Mouse (Mus musculus): ENCODE results near the gene Trim25.

Gene Trim25

DNA sequence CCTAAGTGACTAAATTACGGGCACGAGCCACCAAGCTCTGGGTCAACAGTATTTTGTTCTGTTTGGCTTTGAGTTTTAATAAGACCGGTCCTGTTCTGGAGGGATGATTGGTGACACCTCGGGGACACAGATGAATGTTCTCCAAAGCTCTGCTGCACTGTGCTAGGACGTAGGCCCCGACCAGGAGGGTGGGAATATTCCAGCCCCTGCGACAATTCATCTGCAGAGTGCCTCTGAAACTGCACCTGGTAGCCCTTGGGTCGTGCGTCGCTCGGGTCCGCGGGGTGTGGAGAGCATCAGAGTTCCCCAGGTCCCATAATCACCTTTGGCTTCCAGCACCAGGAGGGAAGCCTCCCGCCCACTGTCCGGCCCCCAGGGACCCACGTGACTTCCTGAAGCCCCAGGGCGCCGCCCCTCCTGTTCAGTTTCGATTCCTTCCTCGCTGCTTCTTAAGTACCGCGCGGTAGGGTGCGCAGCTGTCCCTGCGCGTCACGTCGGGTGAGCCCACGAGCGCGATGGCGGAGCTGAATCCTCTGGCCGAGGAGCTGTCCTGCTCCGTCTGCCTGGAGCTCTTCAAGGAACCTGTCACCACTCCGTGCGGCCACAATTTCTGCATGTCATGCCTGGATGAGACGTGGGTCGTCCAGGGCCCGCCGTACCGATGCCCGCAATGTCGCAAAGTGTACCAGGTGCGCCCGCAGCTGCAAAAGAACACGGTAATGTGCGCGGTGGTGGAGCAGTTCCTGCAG lies at the start of gene Trim25:
TSS of gene Trim25 (plus strand) at position 403 of the 749 bp plus-strand sequence.
- DNase-seq (ENCODE audit: low spot score in 2 of 2), result peak; percentile 87 to 91

- DNase-seq (ENCODE audit: low spot score in 2 of 2), result no peak
Measured at GRCm38 (mm10) chr11:88949802-88950639, 49.2 kb upstream of the Trim25 start.

- no peak for DNase-seq (ENCODE audit: low spot score in 2 of 2)
Measured at GRCm38 (mm10) chr11:88950640-88951250, 48.4 kb upstream of the Trim25 start.

GRCm38 (mm10) chr11:88951576-88951975 lies 47.6 kb upstream of the Trim25 start:
- DNase-seq (ENCODE audit: low spot score in 2 of 2), result no peak

DNA sequence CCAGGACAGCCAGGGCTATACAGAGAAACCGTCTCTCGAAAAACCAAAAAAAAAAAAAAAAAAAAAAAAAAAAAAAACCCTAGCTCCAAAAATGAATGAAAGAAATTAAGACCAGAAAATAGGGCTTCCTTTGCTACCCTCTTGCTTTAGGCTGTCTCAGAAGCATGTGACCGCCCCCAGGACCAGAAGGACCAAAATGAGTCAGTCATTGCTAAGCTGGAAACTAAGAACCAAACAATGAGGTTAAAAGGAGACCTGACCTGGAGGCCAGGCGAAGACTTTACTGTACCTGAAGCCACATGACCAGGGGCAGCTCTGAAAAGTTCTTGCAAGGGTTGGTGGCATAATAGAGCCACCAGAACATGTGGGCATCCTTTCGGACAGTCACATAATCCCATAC lies 47.1 kb upstream of the Trim25 start:
- no peak for DNase-seq (ENCODE audit: low spot score in 2 of 2)

- DNase-seq (ENCODE audit: low spot score in 2 of 2), result no peak
Measured at GRCm38 (mm10) chr11:88953582-88953981, 45.6 kb upstream of the Trim25 start.

- no peak for DNase-seq (ENCODE audit: low spot score in 2 of 2)
Measured at GRCm38 (mm10) chr11:88954803-88955202, 44.4 kb upstream of the Trim25 start.

- peak; percentile 94 to 96 for DNase-seq (ENCODE audit: low spot score in 2 of 2)
Measured at GRCm38 (mm10) chr11:88955217-88955969, 43.8 kb upstream of the Trim25 start, which contains the start of gene Scpep1. Scpep1 (minus strand) TSS chr11:88955465.

- no peak for DNase-seq (ENCODE audit: low spot score in 2 of 2)
Measured at GRCm38 (mm10) chr11:88958851-88959250, 40.3 kb upstream of the Trim25 start.

- DNase-seq (ENCODE audit: low spot score in 2 of 2), result no peak
Measured at GRCm38 (mm10) chr11:88966881-88967361, 32.3 kb upstream of the Trim25 start, which contains the start of gene Elobl. Elobl (minus strand) TSS chr11:88966931.

DNA sequence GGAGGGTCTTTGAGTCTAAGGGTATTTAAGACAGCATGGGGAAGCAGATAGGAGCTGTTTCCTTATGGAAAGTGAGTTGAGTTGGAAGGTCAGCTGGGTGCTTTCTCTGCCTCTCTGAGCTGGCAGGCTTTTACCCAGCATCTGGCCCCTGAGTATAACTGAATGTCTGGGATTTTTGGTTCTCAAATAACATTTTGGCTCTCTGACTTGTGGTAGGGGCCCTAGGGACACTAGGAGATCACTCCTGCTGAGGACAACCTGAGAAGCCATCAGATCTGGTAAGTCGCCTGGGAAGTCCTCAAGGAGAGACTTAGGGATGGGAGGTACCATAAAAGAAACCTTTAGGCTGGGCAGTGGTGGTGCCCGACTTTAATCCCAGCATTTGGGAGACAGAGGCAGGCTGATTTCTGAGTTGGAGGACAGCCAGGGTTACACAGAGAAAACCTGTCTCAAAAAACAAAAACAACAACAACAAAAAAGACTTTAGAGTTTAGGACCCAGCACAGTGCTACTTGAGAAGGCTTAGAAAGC lies 28.9 kb upstream of the Trim25 start, which contains the start of gene Coil:
TSS of gene Coil (plus strand) at position 51 of the 531 bp plus-strand sequence.
- peak; percentile 41 to 72 for DNase-seq (ENCODE audit: low spot score in 2 of 2)

DNA sequence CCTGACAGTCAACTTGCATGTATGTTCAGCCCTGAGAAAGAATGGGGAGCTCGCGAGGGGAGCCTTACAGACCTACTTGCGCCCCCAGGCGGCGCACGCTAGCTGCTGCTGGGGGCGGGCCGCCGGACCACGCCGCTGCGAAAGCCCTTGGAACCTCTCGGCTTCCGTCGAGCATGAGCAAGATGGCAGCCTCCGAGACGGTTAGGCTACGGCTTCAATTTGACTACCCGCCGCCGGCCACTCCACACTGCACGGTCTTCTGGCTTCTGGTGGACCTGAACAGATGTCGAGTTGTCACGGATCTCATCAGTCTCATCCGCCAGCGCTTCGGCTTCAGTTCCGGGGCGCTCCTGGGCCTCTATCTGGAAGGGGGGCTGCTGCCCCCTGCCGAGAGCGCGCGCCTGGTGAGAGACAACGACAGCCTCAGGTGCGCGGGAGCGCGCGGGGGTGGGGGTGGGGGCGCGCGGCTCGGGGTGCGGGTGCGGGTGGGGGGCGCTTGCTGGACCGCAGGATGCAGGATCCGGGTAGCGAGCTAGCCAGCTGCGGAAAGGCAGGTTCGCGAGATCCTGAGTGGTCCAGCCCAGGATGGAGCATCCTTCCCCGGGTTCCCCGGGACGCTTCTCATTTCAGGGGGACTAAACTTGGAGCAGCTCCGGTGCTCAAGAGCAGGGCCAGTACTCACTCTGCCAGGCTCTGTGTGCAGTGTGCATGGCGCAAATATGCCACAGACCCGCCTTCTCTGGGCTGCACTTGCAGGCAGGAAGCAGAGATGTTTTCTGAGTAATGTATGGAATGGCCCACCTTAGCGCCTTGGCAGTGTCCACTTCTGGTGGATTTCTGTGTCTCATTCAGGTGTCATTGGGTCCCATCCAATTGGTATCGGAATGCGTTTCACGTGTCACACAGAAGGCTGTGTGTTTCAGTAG lies 25.1 kb upstream of the Trim25 start:
- peak; percentile 87 to 92 for DNase-seq (ENCODE audit: low spot score in 2 of 2)

DNA sequence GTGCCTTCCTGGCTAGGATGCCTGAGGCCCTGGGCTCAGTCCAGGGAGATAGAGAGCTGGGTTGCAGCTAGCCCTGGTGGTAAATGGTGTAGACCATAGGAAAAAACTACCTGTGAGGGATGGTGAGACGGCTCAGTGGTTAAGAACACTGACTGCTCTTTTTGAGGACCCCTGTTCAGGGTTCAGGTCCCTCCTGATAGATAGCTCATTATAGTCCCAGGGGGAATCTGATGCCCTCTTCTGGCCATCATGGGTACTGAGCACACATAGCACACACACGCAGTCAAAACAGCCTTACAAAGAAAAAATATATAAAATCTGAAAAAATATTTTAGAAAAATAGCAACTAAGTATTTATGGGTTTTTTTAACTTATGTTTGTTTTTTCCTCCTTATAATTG lies 22.9 kb upstream of the Trim25 start:
- DNase-seq (ENCODE audit: low spot score in 2 of 2), result no peak

- no peak for DNase-seq (ENCODE audit: low spot score in 2 of 2)
Measured at GRCm38 (mm10) chr11:88977188-88977587, 22.0 kb upstream of the Trim25 start.

GRCm38 (mm10) chr11:88981337-88981736 lies 17.8 kb upstream of the Trim25 start:
- no peak for DNase-seq (ENCODE audit: low spot score in 2 of 2)

DNA sequence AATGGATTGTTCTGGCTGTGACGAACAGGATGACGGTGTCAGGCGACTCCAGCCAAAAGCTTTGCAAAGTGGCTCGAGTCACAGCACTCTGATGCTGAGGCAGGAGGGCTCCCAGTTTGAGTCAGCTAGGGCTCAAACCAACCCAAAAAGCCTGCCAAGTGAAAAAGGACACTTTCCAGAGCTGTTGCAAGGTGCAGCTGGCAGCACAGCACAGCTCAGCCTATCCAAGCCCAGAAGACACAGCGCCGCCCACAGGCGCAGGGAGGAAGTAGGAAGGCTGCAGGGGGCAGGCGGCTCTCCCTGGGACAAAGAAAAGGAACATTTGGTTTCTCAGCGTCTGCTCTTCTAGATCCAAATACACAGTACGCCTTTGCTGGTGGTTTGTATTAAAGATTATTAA lies 12.6 kb upstream of the Trim25 start:
- DNase-seq (ENCODE audit: low spot score in 2 of 2), result no peak

- no peak for DNase-seq (ENCODE audit: low spot score in 2 of 2)
Measured at GRCm38 (mm10) chr11:88988956-88989355, 10.2 kb upstream of the Trim25 start.

- DNase-seq (ENCODE audit: low spot score in 2 of 2), result no peak
Measured at GRCm38 (mm10) chr11:88989530-88989929, 9.6 kb upstream of the Trim25 start.

DNA sequence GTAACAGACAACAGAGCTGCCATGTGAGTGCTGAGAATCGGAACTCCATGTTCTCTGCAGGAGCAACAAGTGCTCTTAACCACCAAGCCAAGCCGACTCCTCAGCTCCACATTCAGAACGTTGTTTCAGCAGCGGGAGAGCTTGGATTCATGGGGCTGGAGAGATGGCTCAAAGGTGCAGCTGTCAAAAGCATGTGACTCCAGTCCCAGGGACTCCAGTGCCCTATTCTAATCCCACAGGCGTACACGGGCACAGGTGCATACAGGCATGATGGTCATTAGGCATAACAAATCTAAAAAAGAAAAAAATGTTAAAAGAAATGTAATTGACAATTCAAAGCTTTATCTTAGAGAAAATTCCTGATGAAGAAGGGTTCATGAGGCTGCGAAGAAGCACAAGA lies 6.0 kb upstream of the Trim25 start:
- DNase-seq (ENCODE audit: low spot score in 2 of 2), result no peak

DNA sequence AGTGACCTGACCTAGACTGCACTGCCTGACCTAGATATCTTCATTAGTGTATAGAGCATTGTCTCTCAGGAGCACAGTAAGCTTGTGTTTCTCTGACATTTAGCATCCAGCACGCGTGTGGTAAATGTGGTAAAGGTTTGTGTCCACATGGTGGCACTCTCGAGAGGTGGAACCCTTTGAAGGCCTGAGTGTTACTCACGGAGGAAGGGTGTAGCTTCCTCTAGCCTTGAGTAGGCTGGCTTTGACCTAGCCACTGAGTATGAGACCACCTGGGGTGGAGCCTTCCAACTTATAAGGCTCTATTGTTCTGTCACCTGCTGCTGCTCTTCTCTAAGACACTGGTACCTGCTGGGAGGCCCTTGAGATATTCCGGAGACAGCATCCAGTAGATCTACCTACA lies 5.6 kb upstream of the Trim25 start:
- no peak for DNase-seq (ENCODE audit: low spot score in 2 of 2)

Data from urinary bladder, postnatal 4 days (tissue).